Mouse (Mus musculus): ENCODE data around the gene Gm17509.

DNA sequence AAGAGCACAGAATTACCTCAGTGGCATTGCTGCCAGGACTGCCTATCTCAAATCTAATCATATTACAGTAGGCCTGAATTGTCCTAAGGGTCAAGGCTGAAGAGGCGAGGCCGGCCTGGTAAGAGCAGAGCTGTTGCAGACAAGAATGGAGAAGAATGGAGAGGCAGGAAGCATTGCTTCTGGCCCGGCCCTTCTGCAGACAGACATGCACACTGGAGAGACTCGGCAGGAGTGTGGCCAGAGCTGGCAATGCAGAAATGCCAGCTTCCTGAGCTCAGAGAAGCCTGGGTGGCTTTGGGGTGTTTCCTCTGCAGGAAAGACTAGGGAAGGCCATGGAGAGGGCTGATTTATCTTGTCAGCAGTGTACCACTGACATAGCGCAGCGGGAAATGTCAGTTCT, 4.7 kb upstream of the Gm17509 start:
- TF ChIP-seq CTCF (IDR thresholded peaks at IDR 0.05; ENCODE audit: low read depth): no peak
- TF ChIP-seq EP300 (optimal IDR thresholded peaks at IDR 0.05): no peak
